Mouse (Mus musculus) liver, embryonic 13.5 days (tissue): Measurements from ENCODE around the gene Rslcan18. TPM values are rescaled to one million over a fixed set of nuclear protein-coding genes. Genes with fewer than 3 reads are reported as not detected.

Experiments
- ATAC-seq: fragments of 200-750 bp; cut with Nextera tagmentation; 2 replicates; pipeline ENCODE4 v1.8.0; 2017; ENCODE audit warnings: low read depth, mild to moderate bottlenecking, moderate number of reproducible peaks, moderate library complexity
- DNase-seq: peaks from one replicate; pipeline ENCODE4 v3.0.0; 2022
- H3K27ac ChIP-seq: fragments of 300-500 bp; sonication (generic); 2 replicates; pipeline ENCODE4 v1.5.1; 2015; ENCODE audit warnings: moderate library complexity, mild to moderate bottlenecking, inconsistent platforms
- H3K27me3 ChIP-seq: fragments of 300-500 bp; sonication (generic); 2 replicates; pipeline ENCODE4 v1.6.1; 2015; ENCODE audit warnings: mild to moderate bottlenecking, inconsistent platforms
- H3K36me3 ChIP-seq: fragments of 300-500 bp; sonication (generic); 2 replicates; pipeline ENCODE4 v1.6.1; 2015; ENCODE audit warnings: mild to moderate bottlenecking, inconsistent platforms
- H3K4me1 ChIP-seq: fragments of 300-500 bp; sonication (generic); replicated peaks from 2 replicates; pipeline ENCODE4 v1.6.1; 2015; ENCODE audit warnings: inconsistent platforms
- H3K4me2 ChIP-seq: fragments of 300-500 bp; sonication (generic); 2 replicates; pipeline ENCODE4 v1.6.1; 2015; ENCODE audit warnings: inconsistent platforms, mild to moderate bottlenecking, moderate library complexity
- H3K4me3 ChIP-seq: fragments of 300-500 bp; sonication (generic); replicated peaks from 2 replicates; pipeline ENCODE4 v1.5.1; 2015; ENCODE audit warnings: mild to moderate bottlenecking, inconsistent platforms
- H3K9ac ChIP-seq: fragments of 300-500 bp; sonication (generic); 2 replicates; pipeline ENCODE4 v1.6.1; 2015; ENCODE audit warnings: mild to moderate bottlenecking, inconsistent platforms
- H3K9me3 ChIP-seq: fragments of 300-500 bp; sonication (generic); replicated peaks from 2 replicates; pipeline ENCODE4 v1.6.1; 2016; ENCODE audit warnings: inconsistent platforms
- WGBS: fragments of 180-500 bp; shearing (Covaris S2); methylation state at CpG from one replicate; pipeline ENCODE4 v1.1.7; 2015; ENCODE audit not compliant: insufficient replicate concordance; 5-methylcytosine and 5-hydroxymethylcytosine counted together
- polyA plus RNA-seq: library from polyadenylated mRNA; unstranded; fragments of >200 nt; fragmentation: Nextera tagmentation; extraction: Ambion mirVana; gene quantifications from 2 replicates; pipeline ENCODE4 v1.2.1, GENCODE M21; 2015

Rslcan18 gene
- polyA plus RNA-seq, 1 experiment from 2014 or later: 0.13 TPM

GRCm38 (mm10) chr13:67090154-67090553 lies 25.9 kb downstream of the Rslcan18 start:
- no peak overlapping the region for H3K9ac ChIP-seq
- H3K9me3 ChIP-seq: no peaks in the 10 kb centered on the region
- DNase-seq: no peak
- WGBS: 41% methylated on average over 1 of the region's 1 CpGs
- H3K4me1 ChIP-seq: no peaks in the 10 kb centered on the region
- H3K4me2 ChIP-seq: no peak overlapping the region
- H3K36me3 ChIP-seq: 0 out of 2 replicates have a peak, but pooled peaks cover 3% of the 10 kb centered on the region
- H3K4me3 ChIP-seq: no peak overlapping the region
- ATAC-seq: no peak
- no peak overlapping the region for H3K27ac ChIP-seq
- no peaks in the 10 kb centered on the region for H3K27me3 ChIP-seq

- peaks cover 17% of the 10 kb centered on the region for H3K4me1 ChIP-seq
- H3K9ac ChIP-seq: no peak overlapping the region
- peak overlapping the region; percentile 7; the same call in 1 of the 2 replicates for H3K27ac ChIP-seq
- WGBS: 37% methylated on average over 1 of the region's 1 CpGs
- no peak for DNase-seq
- no peaks in the 10 kb centered on the region for H3K27me3 ChIP-seq
- no peak for ATAC-seq
- peaks cover 5% of the 10 kb centered on the region; the same call in 1 of the 2 replicates for H3K36me3 ChIP-seq
- peak overlapping the region; percentile 83 for H3K4me2 ChIP-seq
- peak overlapping the region; percentile 66 for H3K4me3 ChIP-seq
- no peaks in the 10 kb centered on the region for H3K9me3 ChIP-seq
Measured at GRCm38 (mm10) chr13:67081946-67082345, 34.1 kb downstream of the Rslcan18 start.

- ATAC-seq: peak; percentile 100
- WGBS: 1% methylated on average over 24 of the region's 24 CpGs
Measured at GRCm38 (mm10) chr13:67081142-67081713, 34.8 kb downstream of the Rslcan18 start.

GRCm38 (mm10) chr13:67077244-67077643 lies 38.8 kb downstream of the Rslcan18 start:
- Histone ChIP-seq H3K4me2 (no peak overlapping the region), H3K27ac (no peak overlapping the region), H3K36me3 (peaks cover 32% of the 10 kb centered on the region), H3K4me1 (peaks cover 16% of the 10 kb centered on the region), H3K4me3 (no peak overlapping the region), H3K27me3 (no peaks in the 10 kb centered on the region), H3K9ac (no peak overlapping the region), H3K9me3 (no peaks in the 10 kb centered on the region)
- ATAC-seq (no peak), DNase-seq (no peak)
- 77% methylated on average over 2 of the region's 2 CpGs for WGBS

More at GRCm38 (mm10) chr13:67081142-67081713, 34.8 kb downstream of the Rslcan18 start:
- H3K27me3 ChIP-seq: no peaks in the 10 kb centered on the region
- H3K9me3 ChIP-seq: no peaks in the 10 kb centered on the region
- peak; percentile 72 for DNase-seq
- peak overlapping the region; percentile 83 for H3K4me2 ChIP-seq
- H3K9ac ChIP-seq: peak overlapping the region; percentile 70
- H3K27ac ChIP-seq: peak overlapping the region; percentile 81
- peak overlapping the region; percentile 66 for H3K4me3 ChIP-seq
- H3K36me3 ChIP-seq: peaks cover 10% of the 10 kb centered on the region; the same call in 1 of the 2 replicates
- peaks cover 17% of the 10 kb centered on the region for H3K4me1 ChIP-seq

- no peak for ATAC-seq
- Histone ChIP-seq H3K9ac (no peak overlapping the region), H3K4me2 (no peak overlapping the region), H3K4me3 (no peak overlapping the region), H3K27me3 (no peaks in the 10 kb centered on the region), H3K4me1 (no peaks in the 10 kb centered on the region), H3K36me3 (peaks cover 52% of the 10 kb centered on the region), H3K27ac (no peak overlapping the region), H3K9me3 (peaks cover 3% of the 10 kb centered on the region; the same call in 1 of the 2 replicates)
- 78% methylated on average over 2 of the region's 2 CpGs for WGBS
- DNase-seq: no peak
Measured at GRCm38 (mm10) chr13:67072786-67073185, 43.3 kb downstream of the Rslcan18 start.

- Histone ChIP-seq H3K4me3 (no peak overlapping the region), H3K9me3 (no peaks in the 10 kb centered on the region), H3K4me1 (peaks cover 17% of the 10 kb centered on the region), H3K9ac (no peak overlapping the region), H3K4me2 (no peak overlapping the region), H3K27me3 (no peaks in the 10 kb centered on the region), H3K36me3 (peaks cover 11% of the 10 kb centered on the region), H3K27ac (no peak overlapping the region)
- no peak for ATAC-seq
- WGBS: 77% methylated on average over 8 of the region's 8 CpGs
- no peak for DNase-seq
Measured at GRCm38 (mm10) chr13:67065386-67065785, 50.7 kb downstream of the Rslcan18 start.

GRCm38 (mm10) chr13:67062427-67062826 lies 53.6 kb downstream of the Rslcan18 start:
- Histone ChIP-seq H3K9ac (no peak overlapping the region), H3K36me3 (no peaks in the 10 kb centered on the region), H3K4me2 (0 out of 2 replicates have a peak overlapping the region, but pooled peaks have one; percentile 4), H3K27ac (no peak overlapping the region), H3K9me3 (no peaks in the 10 kb centered on the region), H3K4me1 (peaks cover 22% of the 10 kb centered on the region), H3K4me3 (no peak overlapping the region), H3K27me3 (no peaks in the 10 kb centered on the region)
- peak; percentile 6 for DNase-seq
- WGBS: 53% methylated on average over 7 of the region's 7 CpGs
- ATAC-seq: no peak

GRCm38 (mm10) chr13:67060786-67061358 lies 55.2 kb downstream of the Rslcan18 start, which contains the start of gene Zfp712:
TSS of gene Zfp712 (minus strand) at chr13:67061170.
- H3K4me1 ChIP-seq: peaks cover 22% of the 10 kb centered on the region
- H3K9me3 ChIP-seq: no peaks in the 10 kb centered on the region
- no peaks in the 10 kb centered on the region for H3K27me3 ChIP-seq
- 0% methylated on average over 27 of the region's 27 CpGs for WGBS
- peak; percentile 78 for DNase-seq
- ATAC-seq: peak; percentile 99
- H3K4me3 ChIP-seq: peak within 1 kb of the TSS; percentile 75
- H3K36me3 ChIP-seq: no peaks in the 10 kb centered on the region
- H3K9ac ChIP-seq: peak within 1 kb of the TSS; percentile 72
- H3K4me2 ChIP-seq: peak within 1 kb of the TSS; percentile 85
- H3K27ac ChIP-seq: peak within 1 kb of the TSS; percentile 84

- no peaks in the 10 kb centered on the region for H3K27me3 ChIP-seq
- H3K4me2 ChIP-seq: peak overlapping the region; percentile 85
- H3K27ac ChIP-seq: peak overlapping the region; percentile 84
- H3K4me1 ChIP-seq: peaks cover 22% of the 10 kb centered on the region
- peak overlapping the region; percentile 75 for H3K4me3 ChIP-seq
- peak overlapping the region; percentile 72 for H3K9ac ChIP-seq
- 5% methylated on average over 12 of the region's 12 CpGs for WGBS
- ATAC-seq (peak; percentile 44), DNase-seq (no peak)
- H3K36me3 ChIP-seq: no peaks in the 10 kb centered on the region
- H3K9me3 ChIP-seq: no peaks in the 10 kb centered on the region
Measured at GRCm38 (mm10) chr13:67060161-67060785, 55.8 kb downstream of the Rslcan18 start.
